Mouse (Mus musculus) MEL-GATA-1-ER (cell line): ENCODE measurements around the gene Sec62.
"Not testable (repeated sequence)": the region's sequence is repeated elsewhere in the genome, so short reads cannot be mapped to it uniquely, and the experiment has no call there.

Experiments used
- DNase-seq: peaks from one replicate; pipeline ENCODE4 v3.0.0-alpha.2; 2012; ENCODE audit warnings: low read depth; ENCODE audit errors: extremely low read depth

Sec62 gene

GRCm38 (mm10) chr3:30831848-30832606 lies 39.4 kb downstream of the Sec62 start:
- DNase-seq: no peak

DNA sequence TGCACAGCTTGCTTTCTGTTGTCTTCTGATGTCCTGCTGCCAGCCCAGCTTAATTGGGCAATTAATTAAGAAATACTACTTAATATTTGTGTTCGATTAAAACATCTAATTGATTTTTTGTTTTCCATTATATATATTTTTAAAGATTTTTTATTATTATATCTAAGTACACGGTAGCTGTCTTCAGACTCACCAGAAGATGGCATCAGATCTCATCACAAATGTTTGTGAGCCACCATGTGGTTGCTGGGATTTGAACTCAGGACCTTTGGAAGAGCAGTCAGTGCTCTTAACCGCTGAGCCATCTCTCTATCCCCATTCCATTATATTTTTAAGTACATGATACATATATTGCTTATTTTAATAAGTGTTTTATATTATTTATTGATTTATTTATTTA lies 40.6 kb downstream of the Sec62 start:
- DNase-seq: no peak

DNA sequence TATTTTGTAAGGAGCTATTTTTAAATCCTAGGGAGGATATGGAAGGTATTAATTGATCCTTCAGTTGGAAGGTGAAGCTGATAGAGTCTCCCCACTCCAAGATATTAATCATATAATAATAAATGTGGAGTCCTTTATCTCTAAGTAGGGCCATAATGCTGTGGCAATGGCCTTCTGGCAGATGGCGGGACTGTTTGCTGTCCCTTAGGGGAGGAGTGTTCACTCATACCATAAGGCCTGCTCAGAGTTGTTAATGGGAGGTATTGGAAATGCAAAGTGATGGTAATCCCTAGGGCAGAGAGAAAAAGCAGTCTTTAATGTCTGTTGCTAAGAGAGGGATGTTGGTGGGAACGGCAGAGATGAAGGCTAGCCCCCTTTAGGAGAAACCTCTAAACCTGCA lies 53.1 kb downstream of the Sec62 start:
- no peak for DNase-seq

GRCm38 (mm10) chr3:30847413-30847812 lies 54.7 kb downstream of the Sec62 start:
- no peak for DNase-seq

- DNase-seq: no peak
Measured at GRCm38 (mm10) chr3:30851422-30851821, 58.7 kb downstream of the Sec62 start.

DNA sequence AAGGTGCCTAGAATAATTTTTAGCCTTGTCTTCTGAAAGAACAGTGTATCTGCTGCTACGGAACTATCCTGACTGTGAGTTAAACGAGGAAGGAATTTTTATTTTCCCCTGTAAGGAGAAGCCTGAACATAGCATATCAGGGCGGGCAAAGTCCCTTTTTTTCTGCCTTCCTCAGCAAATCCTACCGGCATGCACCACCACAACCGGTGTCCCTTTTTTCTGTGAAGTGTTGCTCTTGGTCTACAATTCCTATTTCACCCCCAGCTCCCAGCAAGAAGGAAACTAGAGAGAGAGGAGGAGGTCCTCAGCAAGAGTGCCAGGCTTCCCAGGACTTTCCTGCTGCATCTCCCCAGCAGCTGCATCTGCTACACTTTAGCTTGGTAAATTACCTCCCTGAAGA lies 60.9 kb downstream of the Sec62 start:
- DNase-seq: no peak

DNA sequence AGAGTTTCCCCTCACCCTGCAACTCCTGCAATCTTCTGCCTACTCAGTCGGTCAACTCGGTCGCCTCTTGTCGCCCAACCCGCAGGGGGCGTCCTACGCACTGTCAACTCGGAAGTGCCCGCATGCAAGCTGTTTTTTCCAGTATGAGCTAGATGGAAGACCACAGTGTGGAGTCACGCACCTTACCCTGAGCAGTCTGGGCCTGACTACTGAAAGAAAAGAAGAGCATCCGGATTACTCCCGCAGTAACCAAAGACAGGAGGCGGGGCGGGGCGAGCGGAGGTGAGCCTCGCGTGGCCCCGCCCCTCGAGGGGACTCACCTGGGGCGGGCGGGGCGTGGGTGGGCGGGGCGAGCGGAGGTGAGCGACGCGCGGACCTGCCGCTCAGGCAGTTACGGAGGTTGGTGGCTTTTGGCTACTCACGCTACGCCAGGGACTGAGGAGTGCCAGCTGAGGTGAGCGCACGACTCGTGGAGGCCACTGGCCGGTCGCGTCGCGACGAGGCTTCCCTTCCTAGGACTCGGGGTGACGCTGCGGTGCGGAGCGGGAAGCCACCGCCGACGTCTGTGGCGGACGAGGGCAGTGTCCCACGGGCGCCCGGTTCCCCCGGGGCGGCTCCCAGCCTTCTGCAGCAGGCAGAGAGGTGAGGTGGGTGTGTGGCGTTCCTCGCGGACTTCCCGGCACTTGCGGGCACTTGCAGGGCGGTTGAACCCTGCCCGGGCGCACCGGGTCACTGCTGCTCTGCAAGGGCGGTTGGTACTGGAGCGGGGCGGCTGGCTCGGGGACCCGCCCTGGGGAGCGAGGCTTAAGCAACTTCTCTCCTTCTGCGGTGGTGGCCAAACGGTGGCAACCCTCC lies 63.2 kb downstream of the Sec62 start, which contains the start of gene Gpr160:
TSS of gene Gpr160 (plus strand) at position 347 of the 855 bp plus-strand sequence.
- DNase-seq: peak; percentile 50

- DNase-seq: not testable (repeated sequence)
Measured at GRCm38 (mm10) chr3:30859599-30859998, 66.9 kb downstream of the Sec62 start.

GRCm38 (mm10) chr3:30860705-30861104 lies 68.0 kb downstream of the Sec62 start:
- DNase-seq: no peak

- no peak for DNase-seq
Measured at GRCm38 (mm10) chr3:30863712-30864435, 71.2 kb downstream of the Sec62 start.

- DNase-seq: peak; percentile 31
Measured at GRCm38 (mm10) chr3:30864640-30865039, 72.0 kb downstream of the Sec62 start.

DNA sequence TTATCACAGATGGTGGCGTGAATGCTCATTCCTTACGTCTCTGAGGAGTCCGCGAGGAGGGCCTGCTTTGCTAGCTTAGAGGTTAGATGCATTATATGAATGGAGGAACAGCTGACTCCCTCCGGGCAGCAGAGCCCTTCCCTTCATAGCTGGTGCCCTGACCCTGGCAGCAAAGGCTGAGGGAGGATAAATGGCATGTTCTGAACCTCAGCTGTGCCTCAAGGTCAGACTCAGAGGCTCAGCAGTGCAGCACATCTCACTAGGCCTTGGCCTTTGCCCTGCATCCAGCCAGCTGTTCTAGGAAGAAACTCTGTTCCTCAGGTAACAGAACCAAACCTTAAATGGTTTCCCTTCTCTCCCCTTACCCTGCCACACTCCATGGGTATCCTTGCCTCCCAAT lies 75.5 kb downstream of the Sec62 start:
- DNase-seq: no peak

- DNase-seq: no peak
Measured at GRCm38 (mm10) chr3:30868625-30869024, 76.0 kb downstream of the Sec62 start.

DNA sequence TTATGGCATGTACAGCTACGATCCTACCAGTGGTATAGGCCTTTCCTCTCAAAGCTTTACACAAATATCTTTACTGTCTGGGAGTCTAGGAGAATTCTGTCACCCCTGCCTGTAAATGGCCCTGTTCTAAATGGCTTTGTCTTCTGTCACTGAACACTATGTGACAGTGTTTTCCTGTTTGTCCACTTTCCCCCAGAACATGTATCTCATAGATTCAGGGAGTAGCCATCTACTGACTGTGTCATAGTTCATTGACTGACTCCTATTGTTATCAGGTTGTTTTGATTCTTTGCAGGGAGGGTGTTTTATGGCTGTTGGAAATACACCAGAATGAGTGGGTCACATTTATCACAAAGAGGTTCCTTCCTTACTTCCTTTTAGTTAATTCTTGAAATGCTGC lies 77.3 kb downstream of the Sec62 start:
- no peak for DNase-seq
